In genomic region chr2:4507887-4508615, GRCm38 (mm10) we compare ENCODE assay signal across 21 mouse cellular contexts.
A peak's percentile ranks its signal among the peaks of the same experiment; 100 is the strongest.
DNase-seq lines count a peak whose midpoint lies in the region; ATAC-seq and TF ChIP-seq lines count a peak whose summit lies in the region.
"Had no signal": no experiment of that assay in that cellular context is flagged by ENCODE, and none has a peak within 500 bp of the region (broad histone marks: within the 10 kb centered on the region; RNA-seq: fewer than 3 reads in every experiment).

No protein-coding gene starts in this region.

- H3K9me3 ChIP-seq in liver, embryonic 12.5 days (replicated peaks): no peaks in the 10 kb centered on the region
- no peaks in the 10 kb centered on the region for H3K9me3 ChIP-seq in forebrain, embryonic 16.5 days (ENCODE audit: control insufficient read depth, low read length)
- H3K9me3 ChIP-seq in stomach, embryonic 14.5 days (ENCODE audit: control insufficient read depth, low read depth, low read length): no peaks in the 10 kb centered on the region
- H3K9me3 ChIP-seq: heart, embryonic 12.5 days; hindbrain, embryonic 15.5 days; intestine, embryonic 15.5 days; midbrain, embryonic 12.5 days had no signal

- no peak overlapping the region for H3K9ac ChIP-seq in liver, adult 2 months (ENCODE audit: low read depth, low read length)
- no peak overlapping the region for H3K9ac ChIP-seq in liver, embryonic 12.5 days
- no peak overlapping the region for H3K9ac ChIP-seq in forebrain, embryonic 16.5 days (replicated peaks; ENCODE audit: low read depth, low read length)
- no peak overlapping the region for H3K9ac ChIP-seq in stomach, embryonic 14.5 days (replicated peaks; ENCODE audit: low read depth, low read length)
- H3K9ac ChIP-seq: heart, embryonic 12.5 days; hindbrain, embryonic 15.5 days; intestine, embryonic 15.5 days; midbrain, embryonic 12.5 days had no signal

- H3K79me2 ChIP-seq in liver, adult 2 months (ENCODE audit: control insufficient read depth, insufficient read depth, low read length): no peaks in the 10 kb centered on the region

- no peak for TF ChIP-seq CTCF in liver, adult 2 months (IDR thresholded peaks at IDR 0.05; ENCODE audit: low read depth, low read length)

- no peak overlapping the region for H3K4me3 ChIP-seq in liver, adult 2 months (ENCODE audit: insufficient read depth, low read depth, low read length)
- no peak overlapping the region for H3K4me3 ChIP-seq in liver, embryonic 12.5 days
- H3K4me3 ChIP-seq in forebrain, embryonic 16.5 days (replicated peaks; ENCODE audit: low read length): no peak overlapping the region
- no peak overlapping the region for H3K4me3 ChIP-seq in stomach, embryonic 14.5 days (ENCODE audit: low read depth, low read length)
- H3K4me3 ChIP-seq: erythroblast, embryonic 14.5 days; heart, embryonic 12.5 days; hindbrain, embryonic 15.5 days; intestine, embryonic 15.5 days; midbrain, embryonic 12.5 days had no signal

- H3K4me2 ChIP-seq in liver, embryonic 12.5 days: no peak overlapping the region
- no peak overlapping the region for H3K4me2 ChIP-seq in forebrain, embryonic 16.5 days (ENCODE audit: low read length)
- no peak overlapping the region for H3K4me2 ChIP-seq in stomach, embryonic 14.5 days (replicated peaks; ENCODE audit: low read depth, low read length)
- H3K4me2 ChIP-seq: heart, embryonic 12.5 days; hindbrain, embryonic 15.5 days; midbrain, embryonic 12.5 days had no signal

- H3K36me3 ChIP-seq in liver, adult 2 months (ENCODE audit: control insufficient read depth, insufficient read depth, low read length): no peaks in the 10 kb centered on the region
- H3K36me3 ChIP-seq in liver, embryonic 12.5 days: no peaks in the 10 kb centered on the region
- no peaks in the 10 kb centered on the region for H3K36me3 ChIP-seq in forebrain, embryonic 16.5 days (ENCODE audit: control insufficient read depth, insufficient read depth)
- H3K36me3 ChIP-seq in stomach, embryonic 14.5 days (ENCODE audit: control insufficient read depth, insufficient read depth, low read length): no peaks in the 10 kb centered on the region; the same call in 1 of the 2 replicates
- H3K36me3 ChIP-seq: intestine, embryonic 15.5 days had no signal

- H3K27me3 ChIP-seq in liver, adult 2 months (ENCODE audit: control insufficient read depth, insufficient read depth, low read length): no peaks in the 10 kb centered on the region
- peaks cover 7% of the 10 kb centered on the region; the same call in 1 of the 2 replicates for H3K27me3 ChIP-seq in liver, embryonic 12.5 days (replicated peaks)
- H3K27me3 ChIP-seq in forebrain, embryonic 16.5 days (replicated peaks; ENCODE audit: control insufficient read depth, insufficient read depth, low read length): no peaks in the 10 kb centered on the region
- no peaks in the 10 kb centered on the region for H3K27me3 ChIP-seq in stomach, embryonic 14.5 days (ENCODE audit: control insufficient read depth, insufficient read depth, low read length)
- H3K27me3 ChIP-seq: heart, embryonic 12.5 days; hindbrain, embryonic 15.5 days; intestine, embryonic 15.5 days; midbrain, embryonic 12.5 days; Patski had no signal

- H3K4me1 ChIP-seq in liver, adult 2 months (ENCODE audit: control insufficient read depth, insufficient read depth, low read length): peaks cover 7% of the 10 kb centered on the region
- H3K4me1 ChIP-seq in liver, embryonic 12.5 days: peaks cover 13% of the 10 kb centered on the region
- peaks cover 39% of the 10 kb centered on the region for H3K4me1 ChIP-seq in forebrain, embryonic 16.5 days (replicated peaks; ENCODE audit: control insufficient read depth, insufficient read depth, low read length)
- H3K4me1 ChIP-seq in stomach, embryonic 14.5 days (ENCODE audit: control insufficient read depth, insufficient read depth, low read length): peaks cover 25% of the 10 kb centered on the region; the same call in 1 of the 2 replicates

- H3K27ac ChIP-seq in liver, adult 2 months (replicated peaks; ENCODE audit: insufficient read depth, low read depth, low read length): no peak overlapping the region
- no peak overlapping the region for H3K27ac ChIP-seq in liver, embryonic 12.5 days
- 0 out of 2 replicates have a peak overlapping the region, but pooled peaks have one; percentile 14 for H3K27ac ChIP-seq in forebrain, embryonic 16.5 days (ENCODE audit: low read length)
- H3K27ac ChIP-seq in stomach, embryonic 14.5 days (ENCODE audit: low read length): peak overlapping the region; percentile 85; the same call in 1 of the 2 replicates
- H3K27ac ChIP-seq: macrophage; midbrain, embryonic 12.5 days had no signal

- peak; percentile 37 to 52 for DNase-seq in cerebellum, postnatal 10 days
- DNase-seq in cerebellum, postnatal 14 days: no peak
- DNase-seq in liver, adult 2 months (ENCODE audit: extremely low read depth, low read depth, low spot score): peak; percentile 42
- DNase-seq in frontal cortex, adult 2 months (ENCODE audit: extremely low spot score in 1 of 2, low spot score in 1 of 2): no peak
- DNase-seq in layer of hippocampus, adult 8-10 months (ENCODE audit: low spot score in 2 of 2): no peak
- DNase-seq: adrenal gland, adult 8-10 months; cerebellum, adult 9-11 months; heart, postnatal 14 days; liver; lung, adult 2 months; right cerebral cortex, postnatal 25 days had no signal

- 91% methylated on average over 13 of the region's 13 CpGs for WGBS in liver, adult 2 months
- 74% methylated on average over 13 of the region's 13 CpGs for WGBS in liver, embryonic 12.5 days (ENCODE audit: insufficient replicate concordance)
- WGBS in forebrain, embryonic 16.5 days: 57% methylated on average over 13 of the region's 13 CpGs
- WGBS in stomach, embryonic 14.5 days: 90% methylated on average over 13 of the region's 13 CpGs

- no peak for ATAC-seq in liver, embryonic 12.5 days
- peak; percentile 53 for ATAC-seq in forebrain, embryonic 16.5 days
- ATAC-seq in stomach, embryonic 14.5 days (ENCODE audit: insufficient number of reproducible peaks, insufficient read depth, low FRiP score, low read depth): no peak
- ATAC-seq: intestine, embryonic 15.5 days; Patski had no signal

- TF ChIP-seq POLR2A in liver, adult 2 months (IDR thresholded peaks at IDR 0.05; ENCODE audit: extremely low read depth, insufficient read depth, low read length): no peak

Comparison
In these comparisons a context has a peak if more than half of its experiments do, and no peak if none do; other contexts are left out.
1. DNase-seq: peak in cerebellum, postnatal 10 days (2 of 2) and liver, adult 2 months (single experiment); none in cerebellum, postnatal 14 days (0 of 2), frontal cortex, adult 2 months (0 of 2) and layer of hippocampus, adult 8-10 months (0 of 2).
2. H3K27ac ChIP-seq: peak in forebrain, embryonic 16.5 days (single experiment) and stomach, embryonic 14.5 days (single experiment); none in liver, adult 2 months (single experiment) and liver, embryonic 12.5 days (single experiment).